Mouse (Mus musculus): ENCODE results near the gene Dyrk1a.
"Not testable (repeated sequence)": the region's sequence is repeated elsewhere in the genome, so short reads cannot be mapped to it uniquely, and the experiment has no call there.

GRCm38 (mm10) chr16:94698234-94698633 lies 128.4 kb downstream of the Dyrk1a start:
- TF ChIP-seq CTCF (IDR thresholded peaks at IDR 0.05); POLR2A (IDR thresholded peaks at IDR 0.05; ENCODE audit: insufficient read depth, low read depth, low read length); EP300 (IDR thresholded peaks at IDR 0.05; ENCODE audit: insufficient read depth, low read depth, low read length): not testable (repeated sequence)

All from heart, adult 2 months (tissue).